Mouse (Mus musculus): Measurements from ENCODE around the gene C1qtnf5.

The C1qtnf5 gene

GRCm38 (mm10) chr9:44079997-44080780, 26.9 kb upstream of the C1qtnf5 start:
- DNase-seq (ENCODE audit: low spot score), result no peak

- peak; percentile 40 for DNase-seq (ENCODE audit: low spot score)
These were observed 26.1 kb upstream of the C1qtnf5 start for GRCm38 (mm10) chr9:44080953-44081352.

GRCm38 (mm10) chr9:44081581-44081980, 25.5 kb upstream of the C1qtnf5 start:
- no peak for DNase-seq (ENCODE audit: low spot score)

GRCm38 (mm10) chr9:44082266-44082665, 24.8 kb upstream of the C1qtnf5 start:
- DNase-seq (ENCODE audit: low spot score), result no peak

GRCm38 (mm10) chr9:44083392-44084121, 23.5 kb upstream of the C1qtnf5 start:
- no peak for DNase-seq (ENCODE audit: low spot score)

GRCm38 (mm10) chr9:44084236-44084635, 22.8 kb upstream of the C1qtnf5 start:
- no peak for DNase-seq (ENCODE audit: low spot score)

GRCm38 (mm10) chr9:44084659-44085229, 22.3 kb upstream of the C1qtnf5 start:
- DNase-seq (ENCODE audit: low spot score), result peak; percentile 80

GRCm38 (mm10) chr9:44085276-44085675, 21.8 kb upstream of the C1qtnf5 start:
- DNase-seq (ENCODE audit: low spot score), result no peak

- no peak for DNase-seq (ENCODE audit: low spot score)
These were observed 21.0 kb upstream of the C1qtnf5 start for GRCm38 (mm10) chr9:44085741-44086665.

GRCm38 (mm10) chr9:44086960-44087359, 20.1 kb upstream of the C1qtnf5 start:
- DNase-seq (ENCODE audit: low spot score), result no peak

- DNase-seq (ENCODE audit: low spot score), result peak; percentile 46
These were observed 19.1 kb upstream of the C1qtnf5 start for GRCm38 (mm10) chr9:44087761-44088455.

- DNase-seq (ENCODE audit: low spot score), result no peak
These were observed 18.0 kb upstream of the C1qtnf5 start for GRCm38 (mm10) chr9:44088877-44089608.

- peak; percentile 48 for DNase-seq (ENCODE audit: low spot score)
These were observed 13.2 kb upstream of the C1qtnf5 start for GRCm38 (mm10) chr9:44093612-44094503.

- no peak for DNase-seq (ENCODE audit: low spot score)
These were observed 12.3 kb upstream of the C1qtnf5 start for GRCm38 (mm10) chr9:44094737-44095136.

GRCm38 (mm10) chr9:44095781-44096180, 11.3 kb upstream of the C1qtnf5 start:
- no peak for DNase-seq (ENCODE audit: low spot score)

- peak; percentile 30 for DNase-seq (ENCODE audit: low spot score)
These were observed 10.5 kb upstream of the C1qtnf5 start for GRCm38 (mm10) chr9:44096536-44096935.

GRCm38 (mm10) chr9:44101490-44101889, 5.6 kb upstream of the C1qtnf5 start, which contains the start of gene Mfrp:
TSS of gene Mfrp (plus strand) at chr9:44101729.
- DNase-seq (ENCODE audit: low spot score), result no peak

GRCm38 (mm10) chr9:44104881-44105280, 2.2 kb upstream of the C1qtnf5 start:
- no peak for DNase-seq (ENCODE audit: low spot score)

GRCm38 (mm10) chr9:44105781-44106180, 1.3 kb upstream of the C1qtnf5 start:
- DNase-seq (ENCODE audit: low spot score), result no peak
